Mouse (Mus musculus) layer of hippocampus, adult 8-10 months (tissue): Measurements from ENCODE around the gene Umad1. TPM values are rescaled to one million over a fixed set of nuclear protein-coding genes. Genes with fewer than 3 reads are reported as not detected.

ENCODE experiments used
- DNase-seq, 2 experiments: peaks; one replicate each; pipeline ENCODE4 v3.0.0; 2022; ENCODE audit warnings: low spot score in 2 of 2
- total RNA-seq, 4 experiments: library from RNA; stranded (reverse); gene quantifications; 2 replicates each; pipeline ENCODE4 v1.2.4; 2022

The Umad1 gene
- 10 to 100 TPM; 33.2 to 40.9 (median 37.7) TPM for total RNA-seq

DNA sequence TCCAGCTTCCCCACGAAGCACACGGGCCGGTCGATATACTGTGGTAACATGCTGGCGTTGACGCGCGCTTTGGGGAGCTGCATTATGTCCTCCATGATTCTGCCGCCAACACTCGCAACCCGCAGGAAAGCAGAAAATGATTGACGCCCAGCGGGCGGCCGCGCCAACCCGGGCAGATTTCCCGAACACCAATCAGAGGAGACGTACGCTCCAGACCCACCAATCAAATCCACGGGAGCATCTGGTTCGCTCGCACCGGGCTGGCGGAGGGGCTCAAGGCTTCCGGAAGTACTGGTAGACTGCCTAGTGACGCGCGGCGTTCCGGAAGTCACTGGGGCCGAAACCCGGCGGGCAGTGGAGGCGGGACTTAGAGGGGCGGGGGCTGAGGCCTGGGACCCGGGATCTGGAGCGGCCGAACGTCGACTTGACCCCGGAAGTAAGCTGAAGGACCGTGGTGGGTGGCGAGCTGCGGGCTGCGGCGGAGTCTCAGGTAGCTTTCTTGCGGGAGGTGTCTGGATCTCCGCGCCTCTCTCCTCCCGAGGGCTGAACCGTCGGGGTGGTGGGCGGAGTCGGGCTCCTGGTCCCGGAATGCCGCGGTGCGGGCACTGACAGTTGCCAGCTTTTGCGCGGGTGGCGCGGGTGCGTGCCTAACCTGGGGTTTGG, at the start of gene Umad1, which contains the start of the genes Rpa3 and Gm45062:
Gene Umad1, plus strand, starts transcription at position 285 of the 663 bp plus-strand sequence.
Gene Rpa3, minus strand, starts transcription at position 170 of the 663 bp plus-strand sequence.
Gene Gm45062, plus strand, starts transcription at position 447 of the 663 bp plus-strand sequence.
- peak; percentile 99 for DNase-seq

GRCm38 (mm10) chr6:8209866-8210186, 49.3 kb upstream of the Umad1 start:
- no peak for DNase-seq

- DNase-seq = no peak
Observed at GRCm38 (mm10) chr6:8210661-8211060, 48.4 kb upstream of the Umad1 start.

GRCm38 (mm10) chr6:8227035-8227434, 32.1 kb upstream of the Umad1 start:
- no peak for DNase-seq

DNA sequence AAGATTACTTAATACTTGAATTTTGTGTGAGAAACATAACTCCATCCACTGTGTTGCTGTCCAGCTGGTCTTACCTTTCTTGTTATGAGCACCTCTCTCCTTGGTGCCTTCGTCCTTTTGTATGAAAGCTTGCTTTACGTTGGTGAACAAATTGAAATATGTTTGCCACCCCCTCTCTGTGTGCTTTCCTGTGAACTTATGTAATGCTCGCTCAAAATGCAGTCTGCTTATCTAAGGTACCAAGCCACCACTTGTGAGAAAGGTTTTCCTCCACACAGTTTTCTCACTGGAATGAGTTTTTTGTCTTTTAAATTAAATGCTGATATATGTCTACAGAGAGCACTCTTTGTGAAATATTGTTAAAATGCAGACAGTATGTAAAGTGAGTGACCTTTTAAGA, 30.5 kb upstream of the Umad1 start:
- DNase-seq = no peak

GRCm38 (mm10) chr6:8258316-8258715, 772 bp upstream of the Umad1 start:
- DNase-seq = no peak

- DNase-seq = no peak
Observed at GRCm38 (mm10) chr6:8259667-8260044, 568 bp downstream of the Umad1 start.

DNA sequence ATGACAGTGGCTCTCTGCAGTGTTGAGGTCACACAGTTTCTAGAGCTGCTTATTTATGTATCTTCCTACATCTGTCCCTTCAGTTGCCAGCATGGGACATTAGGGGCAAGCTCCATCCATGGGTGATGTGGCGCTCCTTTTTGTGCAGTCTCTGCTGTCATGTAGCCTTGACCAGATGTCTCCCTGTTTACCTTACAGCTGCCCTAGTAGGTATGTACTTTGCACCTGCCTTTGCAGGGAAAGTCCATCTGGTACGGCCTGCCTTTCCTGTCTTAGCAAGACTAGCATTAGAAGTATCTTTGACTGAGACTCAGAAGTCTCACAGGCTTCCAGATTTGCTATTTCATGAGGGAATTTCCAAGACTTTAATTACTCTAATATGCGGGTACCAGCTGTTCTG, 12.0 kb downstream of the Umad1 start:
- DNase-seq = no peak

DNA sequence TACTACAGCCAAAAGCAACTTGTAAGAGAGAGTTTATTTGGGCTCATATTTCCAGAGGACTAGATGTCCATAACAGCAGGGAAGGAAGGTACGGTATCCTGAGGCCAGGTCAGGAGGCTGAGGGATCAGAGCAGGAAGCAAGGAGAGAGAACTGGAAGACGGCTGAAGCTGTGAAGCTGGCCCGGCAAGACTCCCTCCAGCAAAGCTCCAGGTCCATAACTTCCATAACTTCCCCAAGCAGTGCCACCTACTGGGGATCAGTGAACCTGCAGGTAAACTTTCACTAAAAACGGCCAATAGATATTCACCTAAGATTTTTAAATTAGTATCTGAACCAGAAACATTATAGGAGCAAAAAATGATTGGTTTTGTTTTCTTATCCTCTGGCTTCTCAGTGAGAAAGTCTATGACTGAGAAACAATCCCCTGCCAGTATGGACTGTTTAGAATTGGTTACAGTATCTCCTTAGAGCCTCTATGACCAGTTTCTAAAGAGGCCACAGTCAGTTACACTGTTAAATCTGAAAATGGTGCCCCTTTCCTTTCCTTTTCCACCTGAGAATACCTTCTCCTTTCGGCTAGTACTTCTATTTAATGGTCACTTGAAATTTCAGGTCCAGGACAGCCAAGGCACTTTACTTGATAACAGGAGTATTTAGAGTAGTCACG, 15.4 kb downstream of the Umad1 start:
- DNase-seq = peak in 1 of 2 experiments; percentile 23

DNA sequence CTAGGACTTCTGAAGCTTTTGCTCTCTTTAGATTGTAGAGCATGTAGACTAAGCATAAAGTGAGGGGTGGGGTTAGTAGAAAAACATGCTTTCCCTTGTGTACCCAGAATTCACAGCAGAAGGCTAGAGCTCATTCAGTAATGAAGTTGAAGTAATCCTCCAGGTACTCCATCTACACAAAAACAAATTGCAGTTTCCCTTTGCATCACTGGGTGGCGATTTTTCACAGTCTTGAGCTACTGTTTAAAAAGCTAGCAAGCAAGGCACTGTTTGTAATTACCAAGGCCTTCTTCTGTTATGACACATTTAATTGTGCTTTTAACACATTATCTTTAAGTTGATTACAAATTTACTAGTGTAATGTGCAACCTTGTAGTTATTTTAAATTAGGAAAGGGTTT, 16.0 kb downstream of the Umad1 start:
- DNase-seq = peak; percentile 60 to 77

GRCm38 (mm10) chr6:8276431-8276830, 17.3 kb downstream of the Umad1 start:
- DNase-seq = no peak

GRCm38 (mm10) chr6:8278426-8279002, 19.4 kb downstream of the Umad1 start:
- no peak for DNase-seq

- DNase-seq = no peak
Observed at GRCm38 (mm10) chr6:8283255-8283654, 24.2 kb downstream of the Umad1 start.

- no peak for DNase-seq
Observed at GRCm38 (mm10) chr6:8285401-8285960, 26.4 kb downstream of the Umad1 start.

GRCm38 (mm10) chr6:8286146-8286545, 27.1 kb downstream of the Umad1 start:
- DNase-seq = no peak

GRCm38 (mm10) chr6:8288755-8289580, 29.9 kb downstream of the Umad1 start:
- no peak for DNase-seq

DNA sequence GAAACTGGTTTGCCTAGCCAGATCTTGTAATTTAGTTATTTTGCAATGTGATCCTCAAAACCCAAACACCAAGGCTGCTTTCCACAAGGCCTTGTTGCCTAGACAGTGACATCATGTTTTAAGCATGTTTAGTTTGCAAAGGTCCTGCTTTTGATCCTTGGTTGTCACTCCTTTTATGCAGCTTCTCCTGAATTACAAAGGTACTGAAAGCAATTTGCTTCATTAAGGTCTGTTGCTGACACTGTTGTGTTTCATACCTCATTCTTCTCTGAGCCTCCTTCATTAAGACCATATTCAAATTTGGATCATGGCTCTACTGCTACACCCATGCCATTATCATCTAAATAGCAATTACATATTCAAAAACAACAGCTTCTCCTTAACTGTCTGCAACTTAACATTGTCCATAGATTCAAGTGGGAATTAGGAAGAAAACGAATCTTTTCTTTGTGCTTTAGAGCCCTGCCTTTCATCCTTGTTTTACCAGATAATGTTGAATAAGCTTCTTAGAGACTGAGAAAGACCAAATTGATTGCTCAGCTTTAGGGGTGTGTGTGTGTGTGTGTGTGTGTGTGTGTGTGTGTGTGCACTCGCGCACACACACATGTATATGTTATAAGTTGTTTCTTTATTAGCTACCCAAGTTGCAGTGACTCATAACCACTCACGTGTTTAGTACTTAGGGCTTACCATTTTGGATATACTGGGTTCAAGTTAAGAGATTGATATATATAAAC, 35.1 kb downstream of the Umad1 start:
- no peak for DNase-seq

DNA sequence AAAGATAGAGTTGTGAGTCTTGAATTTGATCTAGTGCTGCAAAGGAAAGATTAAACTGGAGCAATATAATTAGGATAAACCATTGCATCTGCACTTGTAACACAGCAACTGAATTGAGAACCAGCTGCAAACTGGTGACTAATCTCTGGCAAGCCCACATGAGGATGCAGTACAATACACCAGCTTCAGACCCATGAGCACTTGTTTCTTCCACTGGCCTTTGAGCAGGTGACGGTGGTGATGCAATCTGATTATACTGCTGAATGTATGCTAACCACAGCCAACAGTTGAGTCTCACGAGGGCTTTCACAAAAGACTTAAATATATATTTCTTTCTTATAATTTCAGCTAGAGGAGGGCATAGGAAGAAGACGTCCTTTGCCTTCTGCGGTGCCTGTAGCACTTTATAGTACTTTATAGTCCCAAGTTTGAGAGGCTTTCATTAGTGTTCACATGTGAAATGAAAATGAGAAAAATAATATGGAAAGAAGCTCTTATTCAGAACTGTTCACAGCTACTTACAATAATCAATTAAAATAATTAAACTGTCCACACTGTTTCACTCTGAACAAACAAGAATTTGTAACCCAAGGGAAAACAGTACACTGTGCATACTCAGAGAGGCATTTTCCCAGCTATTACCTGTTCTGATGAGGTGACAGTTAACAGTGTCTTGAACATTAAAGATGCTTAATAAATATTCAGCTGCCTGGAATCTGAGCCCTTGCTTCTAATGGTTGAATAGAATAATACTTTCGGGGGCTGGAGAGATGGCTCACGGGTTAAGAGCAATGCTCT, 40.2 kb downstream of the Umad1 start:
- no peak for DNase-seq

DNA sequence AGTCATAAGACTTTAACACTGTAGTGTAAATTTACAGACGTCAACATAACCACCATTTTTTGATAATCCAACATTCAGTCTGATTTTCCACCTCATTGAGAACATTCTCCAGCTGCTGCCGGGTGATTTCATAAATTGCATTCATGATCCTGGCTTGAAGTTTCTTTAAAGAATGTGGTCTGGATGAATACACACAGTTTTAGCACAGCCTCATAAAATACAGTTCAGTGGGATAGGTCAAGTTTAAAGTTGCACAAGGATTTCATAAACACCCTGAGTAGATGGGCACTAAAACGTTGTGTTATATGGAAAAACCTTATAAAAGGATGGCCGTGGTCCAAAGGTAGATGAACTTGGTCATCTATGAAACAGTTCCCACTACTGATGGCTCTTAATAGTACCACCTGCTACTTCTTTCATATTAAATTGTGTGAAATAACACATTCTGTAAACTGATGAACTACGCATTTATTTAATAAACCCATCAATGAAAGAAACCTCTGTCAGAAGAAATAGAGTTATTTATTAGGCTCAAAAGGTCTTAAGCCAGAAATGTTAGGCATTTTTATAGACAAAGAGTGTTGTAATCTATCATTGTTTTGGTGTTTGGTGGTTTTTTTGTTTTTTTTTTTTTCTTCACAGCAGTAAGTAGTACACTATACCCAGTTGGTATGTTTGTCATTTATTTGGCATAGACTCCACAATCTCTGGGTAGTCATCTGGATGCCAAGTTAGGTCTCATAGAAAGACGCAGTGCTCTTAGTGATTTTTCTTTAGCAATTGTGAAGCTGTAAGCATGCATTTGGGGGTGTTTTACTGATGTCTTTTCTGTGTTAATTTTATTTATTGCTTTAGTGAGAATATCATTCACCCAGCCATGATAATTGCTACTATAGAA, 49.0 kb downstream of the Umad1 start:
- DNase-seq = no peak
